In the genomic region with DNA sequence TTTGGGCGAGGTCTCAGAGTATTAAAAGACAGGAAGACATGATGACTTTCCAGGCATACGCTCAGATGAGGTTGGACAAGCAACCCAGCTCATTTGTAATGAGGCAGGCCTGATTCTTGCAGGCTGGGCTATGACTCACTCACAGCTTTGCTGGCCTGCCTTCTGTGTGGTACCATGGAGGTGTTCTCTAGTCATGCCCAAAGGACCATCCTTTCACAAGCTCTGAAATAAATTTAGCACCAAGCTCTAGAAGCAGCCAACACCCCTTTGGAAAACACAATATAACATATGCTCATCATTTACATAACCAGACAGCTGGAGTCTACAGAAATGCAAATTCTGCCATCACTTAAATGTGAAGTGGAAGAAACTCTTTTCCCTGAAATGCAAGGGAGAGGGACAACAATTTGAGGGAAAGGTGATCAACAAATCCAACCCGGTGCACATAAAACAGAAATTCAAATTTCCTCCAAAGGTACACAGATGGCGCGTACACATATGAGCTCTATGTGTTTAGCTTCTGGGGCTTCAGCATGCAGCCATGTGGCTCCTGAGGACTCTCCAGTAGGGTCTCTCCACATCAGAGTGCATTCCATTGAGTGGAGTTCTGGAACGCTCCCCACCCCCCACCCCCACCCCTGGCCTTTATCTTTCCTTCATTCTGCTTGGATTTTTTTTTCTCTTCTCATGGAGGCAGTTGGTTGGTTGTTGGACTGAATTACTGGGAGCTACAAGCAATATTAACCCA, we compare ENCODE assay signal across 16 mouse cellular contexts.
DNase-seq lines count a peak whose midpoint lies in the region; ATAC-seq and TF ChIP-seq lines count a peak whose summit lies in the region.
"Had no signal": no experiment of that assay in that cellular context is flagged by ENCODE, and none has a peak within 500 bp of the region (broad histone marks: within the 10 kb centered on the region; RNA-seq: fewer than 3 reads in every experiment).

No protein-coding gene starts in this region.

- TF ChIP-seq EP300 in liver, postnatal 0 days (IDR thresholded peaks at IDR 0.05; ENCODE audit: low read depth), result no peak

- H3K27me3 ChIP-seq in forebrain, postnatal 0 days (ENCODE audit: insufficient read depth, low read length), result no peaks in the 10 kb centered on the region
- no peaks in the 10 kb centered on the region for H3K27me3 ChIP-seq in liver, postnatal 0 days (ENCODE audit: insufficient read depth, low read length)
- H3K27me3 ChIP-seq: embryonic facial prominence, embryonic 13.5 days; liver, embryonic 15.5 days; megakaryocyte, embryonic 14.5 days had no signal

- no peak overlapping the region for H3K27ac ChIP-seq in forebrain, postnatal 0 days (ENCODE audit: low read depth, low read length)
- no peak overlapping the region for H3K27ac ChIP-seq in liver, postnatal 0 days (ENCODE audit: low read depth)
- H3K27ac ChIP-seq: embryonic facial prominence, embryonic 13.5 days; liver, embryonic 15.5 days had no signal

- peaks cover 15% of the 10 kb centered on the region; the same call in 1 of the 2 replicates for H3K4me1 ChIP-seq in forebrain, postnatal 0 days (ENCODE audit: insufficient read depth)
- no peaks in the 10 kb centered on the region for H3K4me1 ChIP-seq in liver, postnatal 0 days (ENCODE audit: insufficient read depth)
- H3K4me1 ChIP-seq: liver, embryonic 15.5 days; megakaryocyte, embryonic 14.5 days had no signal

- H3K9me3 ChIP-seq in forebrain, postnatal 0 days (ENCODE audit: low read length), result no peaks in the 10 kb centered on the region
- H3K9me3 ChIP-seq in liver, postnatal 0 days (ENCODE audit: low read length), result no peaks in the 10 kb centered on the region
- H3K9me3 ChIP-seq: embryonic facial prominence, embryonic 13.5 days; liver, embryonic 15.5 days had no signal

- H3K9ac ChIP-seq in forebrain, postnatal 0 days, result no peak overlapping the region
- no peak overlapping the region for H3K9ac ChIP-seq in liver, postnatal 0 days (replicated peaks)
- H3K9ac ChIP-seq: embryonic facial prominence, embryonic 13.5 days; liver, embryonic 15.5 days had no signal

- no peak overlapping the region for H3K4me3 ChIP-seq in forebrain, postnatal 0 days (ENCODE audit: low read depth, low read length)
- no peak overlapping the region for H3K4me3 ChIP-seq in liver, postnatal 0 days (ENCODE audit: low read depth, low read length)
- H3K4me3 ChIP-seq: embryonic facial prominence, embryonic 13.5 days; liver, embryonic 15.5 days; megakaryocyte, embryonic 14.5 days had no signal

- 55% methylated on average over 6 of the region's 6 CpGs for WGBS in forebrain, postnatal 0 days
- WGBS in liver, postnatal 0 days (ENCODE audit: insufficient replicate concordance), result 83% methylated on average over 6 of the region's 6 CpGs

- ATAC-seq in forebrain, postnatal 0 days, result peak; percentile 69
- no peak for ATAC-seq in liver, postnatal 0 days

- no peak for TF ChIP-seq CTCF in forebrain, postnatal 0 days (IDR thresholded peaks at IDR 0.05; ENCODE audit: low read depth)
- no peak for TF ChIP-seq CTCF in liver, postnatal 0 days (IDR thresholded peaks at IDR 0.05; ENCODE audit: low read depth)

- intact Hi-C loops in left cerebral cortex, postnatal 4 days (cut with DNase I), result no loop called here

- no peak overlapping the region for H3K4me2 ChIP-seq in forebrain, postnatal 0 days (ENCODE audit: low read depth)
- H3K4me2 ChIP-seq in liver, postnatal 0 days (ENCODE audit: low read depth, low read length), result no peak overlapping the region
- H3K4me2 ChIP-seq: embryonic facial prominence, embryonic 13.5 days; liver, embryonic 15.5 days had no signal

- H3K36me3 ChIP-seq in forebrain, postnatal 0 days (ENCODE audit: insufficient read depth), result no peaks in the 10 kb centered on the region
- H3K36me3 ChIP-seq in liver, postnatal 0 days (replicated peaks; ENCODE audit: insufficient read depth, low read length), result no peaks in the 10 kb centered on the region
- H3K36me3 ChIP-seq: embryonic facial prominence, embryonic 13.5 days; liver, embryonic 15.5 days had no signal

- DNase-seq in left cerebral cortex, adult 11 months (ENCODE audit: low spot score), result peak; percentile 82
- no peak for DNase-seq in left cerebral cortex, postnatal 4 days
- DNase-seq in forebrain, postnatal 0 days, result peak; percentile 57
- DNase-seq in layer of hippocampus, postnatal 36 days, result peak; percentile 38 to 58
- DNase-seq in right cerebral cortex, postnatal 36 days (ENCODE audit: low spot score in 2 of 2), result peak; percentile 78 to 87
- DNase-seq in liver, postnatal 0 days, result no peak
- no peak for DNase-seq in thymus, postnatal 10 days (ENCODE audit: low spot score in 2 of 2)
- DNase-seq: adrenal gland, postnatal 25 days; cerebellum, adult 9-10 months; gastrocnemius, postnatal 25 days; heart, postnatal 14 days; kidney, postnatal 4 days; thymus, adult 2 months had no signal

Comparison
In these comparisons a context has a peak if more than half of its experiments do, and no peak if none do; other contexts are left out.
1. DNase-seq: peak in left cerebral cortex, adult 11 months (single experiment), forebrain, postnatal 0 days (single experiment), layer of hippocampus, postnatal 36 days (2 of 2) and right cerebral cortex, postnatal 36 days (2 of 2); none in left cerebral cortex, postnatal 4 days (single experiment), liver, postnatal 0 days (single experiment) and thymus, postnatal 10 days (0 of 2).